Comparison of ENCODE assay signal across 8 mouse cellular contexts in the genomic region with DNA sequence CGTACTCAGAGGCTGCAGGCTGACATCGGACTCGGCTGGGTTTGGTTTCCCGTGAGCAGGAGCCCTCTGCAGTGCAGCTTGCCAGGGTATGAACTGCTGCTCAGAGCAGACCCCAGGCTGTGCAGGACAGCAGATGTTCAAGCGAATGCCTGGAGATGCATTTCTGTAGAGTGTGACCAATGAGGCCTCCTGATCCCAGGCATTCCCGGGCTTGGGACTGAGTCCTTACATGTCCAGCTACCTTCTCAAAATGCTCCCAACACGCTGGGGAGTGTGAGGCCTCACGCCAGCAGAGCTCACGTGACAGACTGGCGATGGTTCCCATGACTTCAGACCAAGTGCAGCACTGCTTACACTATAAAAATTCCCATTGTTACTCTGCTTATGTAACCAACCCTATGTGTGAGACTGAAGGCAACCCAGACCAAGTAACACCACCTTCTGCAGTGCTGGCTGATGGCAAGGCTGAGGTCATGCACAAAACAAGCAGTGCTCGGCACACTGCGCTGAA.
A peak's percentile ranks its signal among the peaks of the same experiment; 100 is the strongest.
DNase-seq lines count a peak whose midpoint lies in the region; ATAC-seq and TF ChIP-seq lines count a peak whose summit lies in the region.

No protein-coding gene starts in this region.

- peaks cover 47% of the 10 kb centered on the region for H3K4me1 ChIP-seq in heart, postnatal 0 days (ENCODE audit: control insufficient read depth, insufficient read depth)
- peaks cover 35% of the 10 kb centered on the region for H3K4me1 ChIP-seq in lung, embryonic 14.5 days (ENCODE audit: insufficient read depth)

- no peak overlapping the region for H3K4me2 ChIP-seq in heart, postnatal 0 days (ENCODE audit: low read depth, low read length)
- no peak overlapping the region for H3K4me2 ChIP-seq in lung, embryonic 14.5 days

- no peaks in the 10 kb centered on the region for H3K27me3 ChIP-seq in heart, postnatal 0 days (ENCODE audit: control insufficient read depth, insufficient read depth, low read length)
- no peaks in the 10 kb centered on the region for H3K27me3 ChIP-seq in lung, embryonic 14.5 days (ENCODE audit: insufficient read depth, low read length)

- WGBS in heart, postnatal 0 days: 38% methylated on average over 12 of the region's 12 CpGs
- WGBS in lung, embryonic 14.5 days: 41% methylated on average over 12 of the region's 12 CpGs

- no peaks in the 10 kb centered on the region for H3K9me3 ChIP-seq in heart, postnatal 0 days (replicated peaks; ENCODE audit: control insufficient read depth, low read length)
- H3K9me3 ChIP-seq in lung, embryonic 14.5 days (ENCODE audit: low read depth, low read length): no peaks in the 10 kb centered on the region

- DNase-seq in cerebellum, adult 9-10 months: peak; percentile 12
- peak; percentile 51 for DNase-seq in brain, embryonic 14.5 days (ENCODE audit: low read depth)
- no peak for DNase-seq in heart, postnatal 0 days (ENCODE audit: low spot score)
- peak; percentile 63 for DNase-seq in lung, embryonic 14.5 days
- DNase-seq in c-Kit-positive CD71-positive TER-119-positive erythroid progenitor cells, embryonic 14.5 days (ENCODE audit: low spot score): no peak

- no peak for TF ChIP-seq CTCF in brain, embryonic 14.5 days (IDR thresholded peaks at IDR 0.05; ENCODE audit: borderline replicate concordance, extremely low read depth, insufficient read depth, insufficient read length)
- TF ChIP-seq CTCF in heart, postnatal 0 days (IDR thresholded peaks at IDR 0.05; ENCODE audit: low read depth): no peak
- no peak for TF ChIP-seq CTCF in lung, embryonic 14.5 days (IDR thresholded peaks at IDR 0.05; ENCODE audit: low read depth)

- no peak overlapping the region for H3K4me3 ChIP-seq in heart, postnatal 0 days (ENCODE audit: low read depth, low read length)
- no peak overlapping the region for H3K4me3 ChIP-seq in lung, embryonic 14.5 days (ENCODE audit: low read depth, low read length)

- H3K27ac ChIP-seq in heart, postnatal 0 days (ENCODE audit: low read depth): peak overlapping the region; percentile 82
- peak overlapping the region; percentile 79 for H3K27ac ChIP-seq in lung, embryonic 14.5 days (ENCODE audit: low read depth)

- H3K9ac ChIP-seq in heart, postnatal 0 days (replicated peaks; ENCODE audit: low read depth, low read length): no peak overlapping the region; the same call in 1 of the 2 replicates
- H3K9ac ChIP-seq in lung, embryonic 14.5 days: no peak overlapping the region

- TF ChIP-seq EP300 in heart, postnatal 0 days (IDR thresholded peaks at IDR 0.05; ENCODE audit: low read depth): no peak

- TF ChIP-seq POLR2A in brain, embryonic 14.5 days (IDR thresholded peaks at IDR 0.05; ENCODE audit: borderline replicate concordance, extremely low read depth, insufficient read depth, insufficient read length, poor library complexity, severe bottlenecking): no peak

- no peaks in the 10 kb centered on the region for H3K36me3 ChIP-seq in heart, postnatal 0 days (replicated peaks; ENCODE audit: control insufficient read depth, insufficient read depth, low read length)
- H3K36me3 ChIP-seq in lung, embryonic 14.5 days (ENCODE audit: insufficient read depth): no peaks in the 10 kb centered on the region

- no peak for ATAC-seq in cerebellum, adult (ENCODE audit: insufficient number of reproducible peaks, low FRiP score, low TSS enrichment)
- peak; percentile 62 for ATAC-seq in heart, postnatal 0 days (ENCODE audit: insufficient read depth, low read depth)
- ATAC-seq in lung, embryonic 14.5 days (ENCODE audit: insufficient read depth): peak; percentile 59
- no peak for ATAC-seq in monocyte, adult 5-6 weeks (replicated peaks; ENCODE audit: insufficient number of reproducible peaks, low FRiP score, low TSS enrichment, poor library complexity, severe bottlenecking)
- ATAC-seq in activated CD4-positive, CD25-positive, alpha-beta regulatory T cell, adult 4 months: no peak

Comparison
In these comparisons a context has a peak if more than half of its experiments do, and no peak if none do; other contexts are left out.
1. DNase-seq: peak in cerebellum, adult 9-10 months (single experiment), brain, embryonic 14.5 days (single experiment) and lung, embryonic 14.5 days (single experiment); none in heart, postnatal 0 days (single experiment) and c-Kit-positive CD71-positive TER-119-positive erythroid progenitor cells, embryonic 14.5 days (single experiment).
2. ATAC-seq: peak in heart, postnatal 0 days (single experiment) and lung, embryonic 14.5 days (single experiment); none in cerebellum, adult (single experiment), monocyte, adult 5-6 weeks (single experiment) and activated CD4-positive, CD25-positive, alpha-beta regulatory T cell, adult 4 months (single experiment).